Mouse (Mus musculus) heart, adult 2 months (tissue): ENCODE data around the gene Itga10.

ENCODE experiments used
- CTCF ChIP-seq: fragments of 200-600 bp; IDR thresholded peaks from 2 replicates; pipeline ENCODE4 v1.8.1; 2022; ENCODE audit warnings: antibody characterized with exemption, mild to moderate bottlenecking, moderate library complexity
- POLR2A ChIP-seq: fragments of 200-500 bp; IDR thresholded peaks from 2 replicates; pipeline ENCODE4 v1.6.1; 2011; ENCODE audit warnings: mild to moderate bottlenecking, low read depth, low read length, control low read depth; ENCODE audit not compliant: insufficient read depth

DNA sequence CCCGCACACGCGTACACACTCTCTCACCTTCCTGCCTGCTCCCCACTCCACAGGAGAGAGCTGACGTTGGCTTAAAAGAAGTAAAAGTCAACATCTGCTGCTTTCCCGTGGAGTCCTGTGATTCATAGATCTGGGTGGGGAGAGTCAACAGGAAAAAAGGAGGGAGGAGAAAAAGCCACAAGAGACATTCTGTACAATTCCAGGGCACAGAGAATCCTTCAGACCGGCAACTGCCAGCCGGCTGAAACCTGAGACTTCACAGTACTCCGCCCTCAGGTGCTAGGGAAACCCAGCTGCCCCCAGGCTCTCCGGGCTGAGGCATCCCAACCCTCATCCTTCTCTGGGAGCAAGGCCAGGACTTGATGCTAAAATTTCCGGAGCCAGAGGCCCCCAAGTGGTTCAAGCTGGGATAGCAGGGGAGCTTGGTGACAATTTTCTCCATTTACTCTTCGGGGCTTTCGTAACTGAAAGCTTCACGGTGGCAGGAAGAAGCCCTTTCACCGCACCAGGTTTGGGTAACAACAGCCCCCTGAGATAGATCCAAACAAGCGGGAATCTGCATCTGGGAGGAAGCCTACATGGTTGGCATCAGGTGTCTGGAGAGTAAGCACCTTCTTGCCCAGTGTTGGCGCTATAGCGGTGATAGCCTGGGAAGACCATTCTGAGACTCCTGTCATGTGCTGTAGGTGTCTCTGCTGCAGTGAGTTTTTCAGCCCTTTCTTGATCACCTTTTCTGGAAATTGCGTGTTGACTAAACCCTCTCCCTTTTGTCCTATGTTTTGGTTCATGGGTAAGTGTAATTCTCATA, 18.3 kb downstream of the Itga10 start:
- TF ChIP-seq POLR2A (no peak), CTCF (peak; percentile 98)
